Mouse (Mus musculus): ENCODE results near the gene Esrrg.

DNA sequence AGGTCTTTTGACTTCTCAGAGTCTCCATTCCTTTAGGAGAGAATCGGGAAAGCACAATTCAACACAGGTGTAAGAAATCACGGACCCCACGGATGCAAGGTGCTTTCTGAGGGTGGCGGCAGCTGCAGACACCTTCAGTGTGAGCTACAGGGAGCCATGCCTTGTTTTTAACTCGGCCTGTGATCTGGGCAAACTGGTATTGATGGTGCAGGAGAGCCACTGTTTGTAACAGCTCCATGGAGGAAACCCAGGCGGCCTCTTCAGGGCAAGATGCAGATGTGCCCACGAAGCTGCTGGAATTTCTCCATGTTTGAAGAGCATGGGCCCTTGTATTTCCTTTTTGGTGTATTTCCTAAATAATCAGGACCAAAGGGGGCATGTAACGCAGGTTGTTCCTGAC is 263.6 kb downstream of the Esrrg start:
- TF ChIP-seq CTCF (IDR thresholded peaks at IDR 0.05; ENCODE audit: borderline replicate concordance, control insufficient read depth, extremely low read depth, insufficient read depth, low read length, poor library complexity) (no peak), POLR2A (IDR thresholded peaks at IDR 0.05; ENCODE audit: control insufficient read depth, extremely low read depth, insufficient read depth, low read length, poor library complexity) (no peak)
